Mouse (Mus musculus) monocyte, adult 2 months (primary cell): ENCODE measurements around the gene Olfr1026.

Experiments
- DNase-seq, 2 experiments: peaks; one replicate each; pipeline ENCODE4 v3.0.0; 2022; ENCODE audit warnings: low spot score in 2 of 2, low read depth in 1 of 2

Olfr1026 gene

GRCm38 (mm10) chr2:85921258-85921657 is at the start of gene Olfr1026:
Olfr1026 (plus strand) TSS chr2:85921558.
- DNase-seq, result no peak

GRCm38 (mm10) chr2:85885340-85885739 is 36.0 kb upstream of the Olfr1026 start, which contains the start of gene Olfr1023:
Olfr1023 (plus strand) TSS chr2:85885640.
- DNase-seq, result no peak

- no peak for DNase-seq
These were observed 16.4 kb upstream of the Olfr1026 start, which contains the start of gene Olfr1024 for GRCm38 (mm10) chr2:85904952-85905351. Olfr1024 (minus strand) TSS chr2:85905052.

- no peak for DNase-seq
These were observed 8.2 kb upstream of the Olfr1026 start for GRCm38 (mm10) chr2:85913197-85913596.

GRCm38 (mm10) chr2:85914893-85915292 is 6.5 kb upstream of the Olfr1026 start, which contains the start of gene Olfr1025-ps1:
Olfr1025-ps1 (plus strand) TSS chr2:85915193.
- DNase-seq, result no peak

- no peak for DNase-seq
These were observed 28.8 kb downstream of the Olfr1026 start, which contains the start of gene Olfr1028 for GRCm38 (mm10) chr2:85950137-85950536. Olfr1028 (plus strand) TSS chr2:85950437.

- no peak for DNase-seq
These were observed 52.2 kb downstream of the Olfr1026 start, which contains the start of gene Olfr1029 for GRCm38 (mm10) chr2:85973595-85973994. Olfr1029 (plus strand) TSS chr2:85973895.
